Mouse (Mus musculus): ENCODE measurements around the gene Cdipt. TPM values are rescaled to one million over a fixed set of nuclear protein-coding genes. Genes with fewer than 3 reads are reported as not detected.

The Cdipt gene
- total RNA-seq, 2 experiments from 2014 or later: 159 to 164 TPM

DNA sequence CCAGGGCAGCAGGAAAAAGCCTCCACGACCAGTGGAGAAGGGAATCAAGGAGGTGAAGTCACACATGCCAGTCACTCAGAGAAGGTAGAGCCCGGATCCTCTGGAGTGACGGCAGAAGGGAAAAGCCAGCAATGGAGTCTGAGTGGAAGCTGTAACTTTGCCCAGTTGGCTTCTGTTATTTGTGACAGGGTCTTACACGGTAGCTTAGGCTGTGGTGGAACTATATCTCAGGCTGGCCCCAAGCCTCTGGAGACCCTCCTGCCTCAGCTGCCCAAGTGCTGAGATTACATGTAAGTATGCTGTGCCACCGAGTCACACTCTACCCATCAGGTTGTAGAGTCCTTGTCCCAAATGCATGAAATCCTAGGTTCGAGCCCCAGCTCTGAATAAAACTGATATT lies 37.7 kb downstream of the Cdipt start:
- DNase-seq: no peak

GRCm38 (mm10) chr7:127014320-127014719 lies 38.6 kb downstream of the Cdipt start, which contains the start of gene Mvp:
Gene Mvp (minus strand): TSS chr7:127014621.
- DNase-seq: no peak

- DNase-seq: no peak
Measured at GRCm38 (mm10) chr7:127014993-127015392, 39.3 kb downstream of the Cdipt start.

DNA sequence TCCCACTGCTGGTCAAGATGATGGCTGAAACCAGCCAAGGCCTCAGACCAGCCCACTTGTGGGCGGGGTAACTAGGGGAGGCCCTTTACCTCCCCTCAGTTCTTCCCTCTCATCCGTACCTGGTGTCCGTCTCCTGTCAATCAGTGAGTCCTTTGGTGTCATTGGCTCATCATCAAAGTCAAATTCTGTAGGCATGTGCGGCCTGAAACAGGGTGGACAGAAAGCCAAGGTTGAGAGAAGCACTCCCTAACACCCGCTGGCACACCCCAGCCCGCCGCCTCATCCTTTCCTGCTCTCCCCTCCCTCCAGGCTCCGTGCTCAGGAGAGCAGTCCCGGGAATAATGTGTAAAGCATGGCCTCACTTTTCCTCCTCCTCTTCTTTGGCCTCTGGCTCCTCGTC lies 40.4 kb downstream of the Cdipt start:
- DNase-seq: no peak

DNA sequence TGATC lies 40.6 kb downstream of the Cdipt start, which contains the start of gene Pagr1b:
Pagr1b (minus strand) TSS at position 4 of the 5 bp plus-strand sequence.
- DNase-seq: no peak

- no peak for DNase-seq
Measured at GRCm38 (mm10) chr7:127016486-127016938, 40.8 kb downstream of the Cdipt start.

DNA sequence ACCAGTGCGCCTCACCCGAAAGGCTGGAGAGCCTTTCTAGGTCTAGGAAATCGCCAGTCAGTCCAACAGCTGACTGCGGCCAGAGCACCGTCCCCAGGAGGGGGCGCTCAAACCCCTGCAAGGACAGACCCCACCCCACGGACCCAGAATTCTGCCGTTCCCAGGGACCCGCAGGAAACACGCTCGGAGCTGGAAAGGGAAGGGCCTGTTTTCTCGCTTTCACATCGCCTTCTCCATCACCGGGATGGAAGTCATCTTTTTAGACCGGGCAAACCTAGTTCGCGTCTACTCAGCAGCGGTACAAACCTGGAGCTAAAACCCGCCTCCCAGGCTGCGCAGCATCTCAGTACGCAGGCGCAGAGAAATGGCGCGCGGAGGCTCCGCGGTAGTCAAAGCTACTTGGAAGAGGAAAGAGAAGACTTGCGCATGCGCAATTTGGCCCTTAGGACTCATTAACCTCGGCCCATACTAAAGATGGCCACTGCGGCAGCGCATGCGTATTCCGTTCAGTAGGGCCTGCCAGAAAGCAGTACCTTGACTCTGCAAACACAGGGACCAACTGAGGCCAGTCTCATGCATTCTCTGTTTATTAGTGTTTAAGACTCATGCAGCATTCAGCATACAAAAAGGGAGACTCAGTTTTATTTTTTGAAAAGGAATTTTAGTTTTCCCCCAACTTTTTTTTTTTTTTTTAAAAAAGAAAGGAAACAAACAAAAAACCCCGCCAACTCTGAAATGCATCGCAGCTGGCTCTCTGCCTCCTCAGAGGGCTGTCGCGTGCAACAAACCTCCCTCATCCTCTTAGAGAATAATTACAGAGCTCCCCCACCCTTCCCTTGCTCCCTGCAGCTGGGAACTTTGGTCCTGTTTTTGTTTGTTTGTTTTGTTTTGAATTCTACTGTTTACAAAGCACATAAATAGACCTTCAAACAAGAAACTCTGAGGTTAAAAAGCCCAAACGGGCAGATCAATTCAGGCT lies 41.5 kb downstream of the Cdipt start, which contains the start of gene Pagr1a:
Pagr1a (minus strand) TSS at position 382 of the 979 bp plus-strand sequence.
- peak; percentile 95 to 96 for DNase-seq

GRCm38 (mm10) chr7:127017950-127018345 lies 42.2 kb downstream of the Cdipt start:
- DNase-seq: no peak

GRCm38 (mm10) chr7:127018416-127019305 lies 42.9 kb downstream of the Cdipt start:
- DNase-seq: no peak

DNA sequence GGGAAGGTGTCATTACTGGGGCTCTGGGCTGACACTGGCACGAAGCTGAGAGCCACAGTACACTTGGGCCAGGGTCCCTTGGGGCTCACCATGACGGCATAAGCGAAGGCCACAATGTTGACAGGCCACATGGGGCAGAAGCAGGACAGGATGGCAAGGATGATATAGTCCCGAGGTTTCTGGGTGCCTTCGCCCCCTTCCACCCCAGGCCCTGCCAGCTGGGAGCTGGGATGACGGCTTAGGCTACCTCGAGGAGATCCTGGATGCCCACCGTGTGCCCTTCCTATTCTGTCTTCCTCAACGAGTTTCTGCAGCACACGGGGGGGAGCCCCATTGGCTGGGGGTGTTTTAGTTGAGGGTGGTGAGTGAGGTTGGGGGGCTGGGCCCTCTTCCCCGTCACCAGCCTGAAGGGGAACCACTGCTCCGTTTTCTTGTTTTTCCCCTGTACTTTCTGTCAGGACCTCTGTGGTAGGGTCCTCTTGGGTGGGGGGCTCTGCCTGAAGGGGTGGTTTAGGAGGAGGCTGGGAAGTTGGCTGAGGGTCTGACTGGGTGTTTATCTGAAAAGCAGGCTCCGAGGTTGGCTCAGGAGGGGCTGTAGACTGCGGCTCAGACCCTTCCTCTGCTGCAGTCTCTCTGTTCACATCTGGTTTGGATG lies 43.7 kb downstream of the Cdipt start:
- no peak for DNase-seq

GRCm38 (mm10) chr7:127020031-127020430 lies 44.3 kb downstream of the Cdipt start:
- DNase-seq: no peak

DNA sequence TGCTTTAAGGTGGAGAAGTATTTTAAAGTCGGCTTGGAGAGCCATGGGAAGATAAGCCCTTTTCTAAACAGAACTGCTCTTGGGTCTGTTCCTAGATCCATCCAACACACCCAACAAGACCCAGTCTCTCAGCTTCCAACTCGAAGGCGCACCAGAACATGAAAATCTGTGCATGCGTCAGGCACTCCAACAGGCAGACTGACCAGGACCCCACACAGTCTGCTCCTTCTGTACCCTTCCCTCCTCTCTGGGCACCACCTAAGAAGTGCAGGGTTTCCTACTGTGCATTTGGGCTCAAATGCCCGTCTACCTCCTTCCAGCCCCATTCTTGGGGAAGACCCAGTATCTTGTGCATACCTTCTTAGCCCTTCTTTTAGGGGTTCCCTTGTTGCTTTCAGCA lies 44.8 kb downstream of the Cdipt start:
- no peak for DNase-seq

- peak in 1 of 2 experiments; percentile 60 for DNase-seq
Measured at GRCm38 (mm10) chr7:127020901-127021562, 45.3 kb downstream of the Cdipt start, which contains the start of the genes Gm42742 and Prrt2. Gene Gm42742 (minus strand): TSS chr7:127021097. Gene Prrt2 (minus strand): TSS chr7:127021211.

GRCm38 (mm10) chr7:127021563-127022527 lies 46.1 kb downstream of the Cdipt start:
- no peak for DNase-seq

- DNase-seq: no peak
Measured at GRCm38 (mm10) chr7:127022528-127023271, 47.0 kb downstream of the Cdipt start.

GRCm38 (mm10) chr7:127023272-127023691 lies 47.6 kb downstream of the Cdipt start:
- no peak for DNase-seq

- DNase-seq: no peak
Measured at GRCm38 (mm10) chr7:127023896-127024690, 48.4 kb downstream of the Cdipt start.

DNA sequence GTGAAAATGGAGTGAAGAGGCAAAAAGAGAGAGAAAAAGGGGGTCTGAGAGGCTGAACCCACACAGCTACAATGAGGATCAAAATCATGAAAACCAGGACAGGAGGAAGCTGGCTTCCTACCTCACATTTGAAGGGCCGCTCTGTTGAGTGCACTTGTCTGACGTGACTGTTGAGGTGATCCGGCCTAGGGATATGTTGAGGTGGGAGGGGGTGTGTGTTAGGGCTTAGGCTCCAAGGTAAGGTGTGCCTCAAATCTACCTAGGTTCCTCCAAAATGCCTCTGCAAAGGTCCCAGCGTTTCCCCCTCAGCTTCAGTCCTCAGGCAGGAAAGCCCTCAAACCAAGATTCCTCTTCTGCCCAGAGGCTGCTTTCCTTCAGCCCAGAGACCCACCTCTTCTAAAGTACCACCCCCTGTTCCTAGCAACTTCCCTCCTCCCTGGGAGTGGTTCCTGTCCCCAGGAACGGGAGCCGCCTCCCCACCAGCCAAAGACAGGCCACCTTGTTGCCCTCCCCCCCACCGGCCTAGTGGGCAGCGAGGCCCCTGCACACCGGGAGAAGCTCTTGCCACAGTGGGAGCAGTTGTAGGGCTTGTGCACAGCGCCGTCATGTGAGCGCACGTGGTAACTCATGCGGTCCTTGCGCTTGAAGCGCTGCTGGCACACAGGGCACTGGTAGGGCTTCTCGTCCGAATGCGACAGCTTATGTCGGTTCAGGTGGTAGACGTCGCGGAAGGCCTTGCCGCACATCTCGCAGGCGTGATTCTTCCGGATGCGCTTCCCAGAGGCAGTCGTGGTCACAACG lies 49.2 kb downstream of the Cdipt start:
- DNase-seq: peak; percentile 73 to 82
